Mouse (Mus musculus) forebrain, embryonic 11.5 days (tissue): ENCODE results near the gene Smad6. TPM values are rescaled to one million over a fixed set of nuclear protein-coding genes. Genes with fewer than 3 reads are reported as not detected.
A peak's percentile ranks its signal among the peaks of the same experiment; 100 is the strongest.

Experiments used
- ATAC-seq: fragments of 200-750 bp; cut with Nextera tagmentation; replicated peaks from 2 replicates; pipeline ENCODE4 v1.8.0; 2017; ENCODE audit warnings: moderate TSS enrichment; ENCODE audit not compliant: low FRiP score
- DNase-seq: peaks from one replicate; pipeline ENCODE4 v3.0.0-alpha.2; 2017; ENCODE audit warnings: low spot score
- H3K27ac ChIP-seq: fragments of 300-500 bp; sonication (generic); 2 replicates; pipeline ENCODE4 v1.5.1; 2014; ENCODE audit warnings: low read depth, low read length
- H3K27me3 ChIP-seq: fragments of 300-500 bp; sonication (generic); 2 replicates; pipeline ENCODE4 v1.6.1; 2014; ENCODE audit warnings: mild to moderate bottlenecking, low read length, mixed read lengths; ENCODE audit not compliant: control insufficient read depth, insufficient read depth
- H3K36me3 ChIP-seq: fragments of 300-500 bp; sonication (generic); 2 replicates; pipeline ENCODE4 v1.6.1; 2014; ENCODE audit warnings: mild to moderate bottlenecking, low read length, moderate library complexity, mixed read lengths; ENCODE audit not compliant: control insufficient read depth, insufficient read depth
- H3K4me1 ChIP-seq: fragments of 300-500 bp; sonication (generic); replicated peaks from 2 replicates; pipeline ENCODE4 v1.6.1; 2014; ENCODE audit warnings: low read length, mixed read lengths; ENCODE audit not compliant: control insufficient read depth, insufficient read depth
- H3K4me2 ChIP-seq: fragments of 300-500 bp; sonication (generic); 2 replicates; pipeline ENCODE4 v1.6.1; 2014; ENCODE audit warnings: low read depth, mild to moderate bottlenecking, low read length, moderate library complexity, mixed read lengths; ENCODE audit not compliant: severe bottlenecking
- H3K4me3 ChIP-seq: fragments of 300-500 bp; sonication (generic); 2 replicates; pipeline ENCODE4 v1.5.1; 2014; ENCODE audit warnings: low read depth, low read length
- H3K9ac ChIP-seq: fragments of 300-500 bp; sonication (generic); 2 replicates; pipeline ENCODE4 v1.6.1; 2014; ENCODE audit warnings: low read length
- H3K9me3 ChIP-seq: fragments of 300-500 bp; sonication (generic); 2 replicates; pipeline ENCODE4 v1.6.1; 2016; ENCODE audit warnings: low read length, mixed read lengths; ENCODE audit not compliant: control insufficient read depth
- WGBS: fragments of 180-500 bp; shearing (Covaris S2); extraction: QIAGEN DNeasy Blood & Tissue Kit; methylation state at CpG from one replicate; pipeline ENCODE4 v1.1.7; 2014; 5-methylcytosine and 5-hydroxymethylcytosine counted together
- polyA plus RNA-seq: library from polyadenylated mRNA; unstranded; fragments of >200 nt; fragmentation: Nextera tagmentation; extraction: Ambion mirVana; gene quantifications from 2 replicates; pipeline ENCODE4 v1.2.1, GENCODE M21; 2014

Smad6 gene
- polyA plus RNA-seq = 6.5 and 7.4 TPM in 2 replicates

GRCm38 (mm10) chr9:64021853-64022561, at the start of gene Smad6:
Smad6 (minus strand) TSS chr9:64022059.
- H3K4me2 ChIP-seq = peak within 1 kb of the TSS; percentile 94
- under 1% methylated on average over 60 of the region's 60 CpGs for WGBS
- H3K27me3 ChIP-seq = peaks cover 9% of the 10 kb centered on the region
- DNase-seq (peak; percentile 97), ATAC-seq (peak; percentile 61)
- peak within 1 kb of the TSS; percentile 93 for H3K27ac ChIP-seq
- peak within 1 kb of the TSS; percentile 60 for H3K4me3 ChIP-seq
- peaks cover 38% of the 10 kb centered on the region for H3K4me1 ChIP-seq
- no peaks in the 10 kb centered on the region for H3K9me3 ChIP-seq
- H3K9ac ChIP-seq = peak within 1 kb of the TSS; percentile 93
- H3K36me3 ChIP-seq = no peaks in the 10 kb centered on the region

DNA sequence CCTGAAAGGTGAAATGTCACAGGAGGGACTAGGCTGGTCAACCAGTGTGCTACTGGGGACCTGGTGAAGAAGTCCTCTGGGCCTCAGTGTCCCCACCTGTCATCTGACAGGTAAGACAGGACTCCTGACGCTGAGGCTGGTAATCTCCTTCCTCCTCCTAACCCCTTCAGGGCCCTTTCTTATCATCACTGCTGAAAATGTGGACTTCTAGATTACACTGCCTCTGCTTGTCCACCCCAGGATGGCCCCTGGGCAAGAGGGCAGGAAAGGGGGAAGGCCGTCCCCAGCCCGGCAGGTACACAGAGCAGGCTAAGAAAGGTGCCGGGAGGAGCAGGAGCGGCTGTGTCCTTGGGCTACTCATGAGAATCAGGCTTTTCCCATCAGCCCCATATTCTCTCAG, 48.8 kb upstream of the Smad6 start:
- WGBS = 93% methylated on average over 5 of the region's 5 CpGs
- H3K9ac ChIP-seq = no peak overlapping the region
- H3K4me1 ChIP-seq = peaks cover 7% of the 10 kb centered on the region; the same call in 1 of the 2 replicates
- H3K27ac ChIP-seq = no peak overlapping the region
- no peak overlapping the region for H3K4me2 ChIP-seq
- H3K36me3 ChIP-seq = no peaks in the 10 kb centered on the region
- H3K27me3 ChIP-seq = no peaks in the 10 kb centered on the region
- no peak for DNase-seq
- H3K4me3 ChIP-seq = no peak overlapping the region
- ATAC-seq = no peak
- H3K9me3 ChIP-seq = no peaks in the 10 kb centered on the region

GRCm38 (mm10) chr9:64069131-64069530, 47.3 kb upstream of the Smad6 start:
- H3K4me1 ChIP-seq = peaks cover 7% of the 10 kb centered on the region; the same call in 1 of the 2 replicates
- WGBS = 83% methylated on average over 5 of the region's 5 CpGs
- ATAC-seq (no peak), DNase-seq (no peak)
- no peaks in the 10 kb centered on the region for H3K36me3 ChIP-seq
- H3K4me3 ChIP-seq = no peak overlapping the region
- no peak overlapping the region for H3K4me2 ChIP-seq
- H3K9ac ChIP-seq = no peak overlapping the region
- H3K9me3 ChIP-seq = no peaks in the 10 kb centered on the region
- H3K27ac ChIP-seq = no peak overlapping the region
- H3K27me3 ChIP-seq = no peaks in the 10 kb centered on the region

GRCm38 (mm10) chr9:64068571-64068970, 46.7 kb upstream of the Smad6 start:
- 60% methylated on average over 1 of the region's 1 CpGs for WGBS

GRCm38 (mm10) chr9:64067787-64068186, 45.9 kb upstream of the Smad6 start:
- ATAC-seq = no peak
- Histone ChIP-seq H3K4me2 (no peak overlapping the region), H3K27me3 (no peaks in the 10 kb centered on the region), H3K9me3 (no peaks in the 10 kb centered on the region), H3K36me3 (no peaks in the 10 kb centered on the region), H3K4me1 (peaks cover 7% of the 10 kb centered on the region; the same call in 1 of the 2 replicates), H3K4me3 (no peak overlapping the region), H3K27ac (no peak overlapping the region), H3K9ac (no peak overlapping the region)
- no peak for DNase-seq
- WGBS = 87% methylated on average over 5 of the region's 5 CpGs

More at GRCm38 (mm10) chr9:64068571-64068970, 46.7 kb upstream of the Smad6 start:
- DNase-seq = no peak
- Histone ChIP-seq H3K4me3 (no peak overlapping the region), H3K4me1 (peaks cover 7% of the 10 kb centered on the region; the same call in 1 of the 2 replicates), H3K4me2 (no peak overlapping the region), H3K36me3 (no peaks in the 10 kb centered on the region), H3K27ac (no peak overlapping the region), H3K27me3 (no peaks in the 10 kb centered on the region), H3K9me3 (no peaks in the 10 kb centered on the region), H3K9ac (no peak overlapping the region)
- ATAC-seq = no peak

- H3K27ac ChIP-seq = no peak overlapping the region
- peak overlapping the region; percentile 57 for H3K9ac ChIP-seq
- no peak for ATAC-seq
- peaks cover 2% of the 10 kb centered on the region; the same call in 1 of the 2 replicates for H3K27me3 ChIP-seq
- H3K9me3 ChIP-seq = no peaks in the 10 kb centered on the region
- H3K4me2 ChIP-seq = peak overlapping the region; percentile 48
- 4% methylated on average over 30 of the region's 30 CpGs for WGBS
- H3K4me3 ChIP-seq = peak overlapping the region; percentile 17; the same call in 1 of the 2 replicates
- H3K4me1 ChIP-seq = peaks cover 20% of the 10 kb centered on the region
- no peaks in the 10 kb centered on the region for H3K36me3 ChIP-seq
- peak; percentile 69 for DNase-seq
Measured at GRCm38 (mm10) chr9:64060033-64060539, 38.2 kb upstream of the Smad6 start.

GRCm38 (mm10) chr9:64057903-64058650, 36.2 kb upstream of the Smad6 start:
- no peak overlapping the region for H3K9ac ChIP-seq
- H3K27me3 ChIP-seq = peaks cover 2% of the 10 kb centered on the region; the same call in 1 of the 2 replicates
- H3K4me1 ChIP-seq = peaks cover 20% of the 10 kb centered on the region
- peak; percentile 74 for DNase-seq
- H3K4me3 ChIP-seq = no peak overlapping the region
- peak overlapping the region; percentile 34; the same call in 1 of the 2 replicates for H3K27ac ChIP-seq
- 52% methylated on average over 7 of the region's 7 CpGs for WGBS
- H3K4me2 ChIP-seq = no peak overlapping the region
- peak; percentile 64 for ATAC-seq
- H3K36me3 ChIP-seq = no peaks in the 10 kb centered on the region
- no peaks in the 10 kb centered on the region for H3K9me3 ChIP-seq

DNA sequence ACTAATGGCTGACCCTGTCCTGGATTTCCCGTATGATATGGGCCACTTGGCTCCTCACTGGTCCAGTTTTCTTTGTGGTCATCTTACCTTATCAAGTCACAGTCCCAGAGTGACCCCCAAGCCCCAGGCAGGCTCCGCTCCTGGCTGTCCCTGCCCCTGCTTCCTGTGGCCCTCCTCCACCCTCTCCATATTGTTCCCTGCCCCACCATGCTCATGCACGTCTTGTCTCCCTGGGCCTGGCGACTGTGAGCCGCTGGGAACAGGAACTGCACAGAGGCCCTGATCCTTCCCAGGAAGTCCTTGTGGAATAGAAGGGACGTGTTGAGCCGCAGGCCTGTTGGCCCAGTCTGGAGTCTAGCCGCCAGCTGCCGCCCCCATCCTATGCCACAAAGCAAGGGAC, 33.3 kb upstream of the Smad6 start:
- DNase-seq (no peak), ATAC-seq (no peak)
- Histone ChIP-seq H3K9ac (no peak overlapping the region), H3K4me1 (peaks cover 22% of the 10 kb centered on the region), H3K36me3 (no peaks in the 10 kb centered on the region), H3K4me2 (no peak overlapping the region), H3K27ac (no peak overlapping the region), H3K9me3 (no peaks in the 10 kb centered on the region), H3K27me3 (peaks cover 2% of the 10 kb centered on the region; the same call in 1 of the 2 replicates), H3K4me3 (no peak overlapping the region)
- 74% methylated on average over 9 of the region's 9 CpGs for WGBS
